Mouse (Mus musculus): ENCODE measurements around the gene Srrt.

GRCm38 (mm10) chr5:137277360-137278342, 29.8 kb downstream of the Srrt start:
- TF ChIP-seq POLR2A (IDR thresholded peaks at IDR 0.05; ENCODE audit: extremely low read depth, insufficient read depth, low read length) = no peak
- TF ChIP-seq CTCF (IDR thresholded peaks at IDR 0.05; ENCODE audit: low read depth, low read length) = peak; percentile 55
